Mouse (Mus musculus): ENCODE data around the gene Fbln7.

- TF ChIP-seq CTCF (IDR thresholded peaks at IDR 0.05; ENCODE audit: extremely low read depth, insufficient read length, insufficient replicate concordance, low read depth, low read length) (no peak), POLR2A (IDR thresholded peaks at IDR 0.05; ENCODE audit: low read depth, low read length) (no peak)
These were observed 2.9 kb upstream of the Fbln7 start for GRCm38 (mm10) chr2:128859861-128860260.
